Mouse (Mus musculus) lung, postnatal 0 days (tissue): Measurements from ENCODE around the gene AU022252. TPM values are rescaled to one million over a fixed set of nuclear protein-coding genes. Genes with fewer than 3 reads are reported as not detected.

Source experiments
- ATAC-seq: fragments of 200-750 bp; cut with Nextera tagmentation; 2 replicates; pipeline ENCODE4 v1.8.0; 2017; ENCODE audit warnings: moderate library complexity
- DNase-seq: peaks from one replicate; pipeline ENCODE4 v3.0.0-alpha.2; 2016; ENCODE audit warnings: low spot score
- H3K27ac ChIP-seq: fragments of 300-500 bp; sonication (generic); 2 replicates; pipeline ENCODE4 v1.5.1; 2014; ENCODE audit warnings: antibody characterized with exemption, mild to moderate bottlenecking, low read length, mixed read lengths
- H3K27me3 ChIP-seq: fragments of 300-500 bp; sonication (generic); replicated peaks from 2 replicates; pipeline ENCODE4 v1.6.1; 2014; ENCODE audit warnings: low read length, mixed read lengths; ENCODE audit not compliant: insufficient read depth
- H3K36me3 ChIP-seq: fragments of 300-500 bp; sonication (generic); 2 replicates; pipeline ENCODE4 v1.6.1; 2014; ENCODE audit warnings: low read length, mixed read lengths; ENCODE audit not compliant: insufficient read depth
- H3K4me1 ChIP-seq: fragments of 300-500 bp; sonication (generic); 2 replicates; pipeline ENCODE4 v1.6.1; 2014; ENCODE audit warnings: antibody characterized with exemption, low read depth, low read length, mixed read lengths; ENCODE audit not compliant: insufficient read depth
- H3K4me2 ChIP-seq: fragments of 300-500 bp; sonication (generic); replicated peaks from 2 replicates; pipeline ENCODE4 v1.6.1; 2014; ENCODE audit warnings: low read depth, mild to moderate bottlenecking, low read length, moderate library complexity, mixed read lengths
- H3K4me3 ChIP-seq: fragments of 300-500 bp; sonication (generic); 2 replicates; pipeline ENCODE4 v1.5.1; 2014; ENCODE audit warnings: low read depth, low read length
- H3K9ac ChIP-seq: fragments of 300-500 bp; sonication (generic); replicated peaks from 2 replicates; pipeline ENCODE4 v1.6.1; 2014; ENCODE audit warnings: low read depth, mild to moderate bottlenecking
- H3K9me3 ChIP-seq: fragments of 300-500 bp; sonication (generic); 2 replicates; pipeline ENCODE4 v1.6.1; 2016; ENCODE audit warnings: low read length, mixed read lengths
- CTCF ChIP-seq: IDR thresholded peaks from 2 replicates; pipeline ENCODE4 v1.5.1; 2016; ENCODE audit warnings: antibody characterized with exemption, mild to moderate bottlenecking
- EP300 ChIP-seq: IDR thresholded peaks from 2 replicates; pipeline ENCODE4 v1.6.1; 2016; ENCODE audit warnings: antibody characterized with exemption, mild to moderate bottlenecking, control low read depth
- WGBS: fragments of 180-500 bp; shearing (Covaris S2); extraction: QIAGEN DNeasy Blood & Tissue Kit; methylation state at CpG from one replicate; pipeline ENCODE4 v1.1.7; 2014; 5-methylcytosine and 5-hydroxymethylcytosine counted together
- polyA plus RNA-seq: library from polyadenylated mRNA; unstranded; fragments of >200 nt; fragmentation: Nextera tagmentation; extraction: Ambion mirVana; gene quantifications from 2 replicates; pipeline ENCODE4 v1.2.1, GENCODE M21; 2015

The AU022252 gene
- polyA plus RNA-seq, 1 experiment from 2014 or later = 16.9 TPM

GRCm38 (mm10) chr4:119194909-119195581, 37.5 kb downstream of the AU022252 start, which contains the start of gene Svbp:
Gene Svbp, plus strand, starts transcription at chr4:119195306.
- H3K27ac ChIP-seq = peak within 1 kb of the TSS; percentile 68
- H3K4me1 ChIP-seq = peaks cover 3% of the 10 kb centered on the region; the same call in 1 of the 2 replicates
- H3K4me3 ChIP-seq = peak within 1 kb of the TSS; percentile 71
- no peak for TF ChIP-seq CTCF
- TF ChIP-seq EP300 = no peak
- H3K27me3 ChIP-seq = no peaks in the 10 kb centered on the region
- H3K9ac ChIP-seq = peak within 1 kb of the TSS; percentile 79
- 1% methylated on average over 17 of the region's 47 CpGs for WGBS
- peak; percentile 93 for DNase-seq
- H3K4me2 ChIP-seq = peak within 1 kb of the TSS; percentile 61
- peak; percentile 98 for ATAC-seq
- no peaks in the 10 kb centered on the region for H3K36me3 ChIP-seq
- no peaks in the 10 kb centered on the region for H3K9me3 ChIP-seq

GRCm38 (mm10) chr4:119192757-119193156, 39.8 kb downstream of the AU022252 start:
- Histone ChIP-seq H3K27ac (no peak overlapping the region), H3K9ac (no peak overlapping the region), H3K9me3 (no peaks in the 10 kb centered on the region), H3K4me1 (peaks cover 3% of the 10 kb centered on the region; the same call in 1 of the 2 replicates), H3K4me3 (no peak overlapping the region), H3K27me3 (no peaks in the 10 kb centered on the region), H3K4me2 (no peak overlapping the region), H3K36me3 (no peaks in the 10 kb centered on the region)
- TF ChIP-seq EP300 (no peak), CTCF (no peak)
- DNase-seq (no peak), ATAC-seq (no peak)
- WGBS = 91% methylated on average over 4 of the region's 4 CpGs

GRCm38 (mm10) chr4:119191273-119191672, 41.2 kb downstream of the AU022252 start:
- no peak overlapping the region for H3K4me3 ChIP-seq
- peaks cover 3% of the 10 kb centered on the region; the same call in 1 of the 2 replicates for H3K4me1 ChIP-seq
- TF ChIP-seq EP300 (no peak), CTCF (no peak)
- H3K4me2 ChIP-seq = no peak overlapping the region
- H3K27me3 ChIP-seq = no peaks in the 10 kb centered on the region
- H3K9me3 ChIP-seq = no peaks in the 10 kb centered on the region
- H3K36me3 ChIP-seq = no peaks in the 10 kb centered on the region
- H3K9ac ChIP-seq = no peak overlapping the region
- 45% methylated on average over 3 of the region's 3 CpGs for WGBS
- H3K27ac ChIP-seq = no peak overlapping the region
- ATAC-seq = no peak
- no peak for DNase-seq

- 79% methylated on average over 8 of the region's 8 CpGs for WGBS
These were observed 41.9 kb downstream of the AU022252 start for GRCm38 (mm10) chr4:119190618-119191017.

GRCm38 (mm10) chr4:119189864-119190263, 42.6 kb downstream of the AU022252 start, which contains the start of gene Ermap:
Gene Ermap, minus strand, starts transcription at chr4:119190011.
- WGBS = 60% methylated on average over 6 of the region's 6 CpGs
- no peak within 1 kb of the TSS for H3K4me2 ChIP-seq
- no peak for TF ChIP-seq CTCF
- TF ChIP-seq EP300 = no peak
- no peaks in the 10 kb centered on the region for H3K27me3 ChIP-seq
- H3K4me1 ChIP-seq = no peaks in the 10 kb centered on the region
- H3K4me3 ChIP-seq = no peak within 1 kb of the TSS
- no peaks in the 10 kb centered on the region for H3K9me3 ChIP-seq
- H3K36me3 ChIP-seq = no peaks in the 10 kb centered on the region
- H3K9ac ChIP-seq = no peak within 1 kb of the TSS
- ATAC-seq (no peak), DNase-seq (no peak)
- H3K27ac ChIP-seq = no peak within 1 kb of the TSS

More at GRCm38 (mm10) chr4:119190618-119191017, 41.9 kb downstream of the AU022252 start:
- Histone ChIP-seq H3K9ac (no peak overlapping the region), H3K27ac (no peak overlapping the region), H3K4me2 (no peak overlapping the region), H3K27me3 (no peaks in the 10 kb centered on the region), H3K4me3 (no peak overlapping the region), H3K4me1 (no peaks in the 10 kb centered on the region), H3K9me3 (no peaks in the 10 kb centered on the region), H3K36me3 (no peaks in the 10 kb centered on the region)
- DNase-seq (no peak), ATAC-seq (no peak)
- TF ChIP-seq EP300 (no peak), CTCF (no peak)

- no peak overlapping the region for H3K27ac ChIP-seq
- no peak for DNase-seq
- WGBS = 68% methylated on average over 6 of the region's 6 CpGs
These were observed 43.1 kb downstream of the AU022252 start for GRCm38 (mm10) chr4:119189392-119189791.

More at GRCm38 (mm10) chr4:119189392-119189791, 43.1 kb downstream of the AU022252 start:
- no peaks in the 10 kb centered on the region for H3K36me3 ChIP-seq
- TF ChIP-seq CTCF (no peak), EP300 (no peak)
- H3K4me3 ChIP-seq = no peak overlapping the region
- ATAC-seq = no peak
- H3K4me1 ChIP-seq = no peaks in the 10 kb centered on the region
- no peaks in the 10 kb centered on the region for H3K9me3 ChIP-seq
- no peak overlapping the region for H3K9ac ChIP-seq
- H3K4me2 ChIP-seq = no peak overlapping the region
- H3K27me3 ChIP-seq = no peaks in the 10 kb centered on the region
